Mouse (Mus musculus) heart, postnatal 0 days (tissue): Measurements from ENCODE around the gene Mat2a. TPM values are rescaled to one million over a fixed set of nuclear protein-coding genes. Genes with fewer than 3 reads are reported as not detected.

ENCODE experiments used
- ATAC-seq: fragments of 200-750 bp; cut with Nextera tagmentation; 2 replicates; pipeline ENCODE4 v1.8.0; 2017; ENCODE audit warnings: low read depth, moderate number of reproducible peaks, moderate library complexity; ENCODE audit not compliant: insufficient read depth
- DNase-seq: peaks from one replicate; pipeline ENCODE4 v3.0.0-alpha.2; 2016; ENCODE audit warnings: low spot score
- H3K27ac ChIP-seq: fragments of 300-500 bp; sonication (generic); 2 replicates; pipeline ENCODE4 v1.5.1; 2014; ENCODE audit warnings: low read depth, mild to moderate bottlenecking
- H3K27me3 ChIP-seq: fragments of 300-500 bp; sonication (generic); 2 replicates; pipeline ENCODE4 v1.6.1; 2014; ENCODE audit warnings: low read length, mixed read lengths; ENCODE audit not compliant: control insufficient read depth, insufficient read depth
- H3K36me3 ChIP-seq: fragments of 300-500 bp; sonication (generic); replicated peaks from 2 replicates; pipeline ENCODE4 v1.6.1; 2014; ENCODE audit warnings: low read length, mixed read lengths; ENCODE audit not compliant: control insufficient read depth, insufficient read depth
- H3K4me1 ChIP-seq: fragments of 300-500 bp; sonication (generic); 2 replicates; pipeline ENCODE4 v1.6.1; 2014; ENCODE audit warnings: antibody characterized with exemption; ENCODE audit not compliant: control insufficient read depth, insufficient read depth
- H3K4me2 ChIP-seq: fragments of 300-500 bp; sonication (generic); 2 replicates; pipeline ENCODE4 v1.6.1; 2014; ENCODE audit warnings: low read depth, mild to moderate bottlenecking, low read length, moderate library complexity
- H3K4me3 ChIP-seq: fragments of 300-500 bp; sonication (generic); 2 replicates; pipeline ENCODE4 v1.5.1; 2014; ENCODE audit warnings: low read depth, low read length
- H3K9ac ChIP-seq: fragments of 300-500 bp; sonication (generic); replicated peaks from 2 replicates; pipeline ENCODE4 v1.6.1; 2014; ENCODE audit warnings: low read depth, low read length, mixed read lengths
- H3K9me3 ChIP-seq: fragments of 300-500 bp; sonication (generic); replicated peaks from 2 replicates; pipeline ENCODE4 v1.6.1; 2016; ENCODE audit warnings: low read length; ENCODE audit not compliant: control insufficient read depth
- CTCF ChIP-seq: IDR thresholded peaks from 2 replicates; pipeline ENCODE4 v1.5.1; 2016; ENCODE audit warnings: antibody characterized with exemption, control low read depth, low read depth
- EP300 ChIP-seq: IDR thresholded peaks from 2 replicates; pipeline ENCODE4 v1.6.1; 2016; ENCODE audit warnings: antibody characterized with exemption, low read depth
- WGBS: fragments of 180-500 bp; shearing (Covaris S2); extraction: QIAGEN DNeasy Blood & Tissue Kit; methylation state at CpG from one replicate; pipeline ENCODE4 v1.1.7; 2014; 5-methylcytosine and 5-hydroxymethylcytosine counted together
- polyA plus RNA-seq: library from polyadenylated mRNA; unstranded; fragments of >200 nt; fragmentation: Nextera tagmentation; extraction: Ambion mirVana; gene quantifications from 2 replicates; pipeline ENCODE4 v1.2.1, GENCODE M21; 2015
- total RNA-seq: library from RNA; depleted of rRNA; stranded (reverse); fragments of >200 nt; gene quantifications from 2 replicates; pipeline ENCODE4 v1.2.3, GENCODE M21; 2014; ENCODE audit warnings: low replicate concordance

Gene Mat2a
- total and polyA plus RNA-seq, 2 experiments from 2014 or later, result 111 to 229 TPM

GRCm38 (mm10) chr6:72430989-72431921 lies 8.1 kb downstream of the Mat2a start:
- no peaks in the 10 kb centered on the region for H3K27me3 ChIP-seq
- WGBS, result 32% methylated on average over 5 of the region's 5 CpGs
- H3K36me3 ChIP-seq, result peaks cover 86% of the 10 kb centered on the region
- no peak overlapping the region for H3K9ac ChIP-seq
- H3K27ac ChIP-seq, result peak overlapping the region; percentile 8; the same call in 1 of the 2 replicates
- DNase-seq (no peak), ATAC-seq (no peak)
- no peaks in the 10 kb centered on the region for H3K9me3 ChIP-seq
- H3K4me1 ChIP-seq, result no peaks in the 10 kb centered on the region
- no peak overlapping the region for H3K4me3 ChIP-seq
- no peak overlapping the region for H3K4me2 ChIP-seq
- no peak for TF ChIP-seq CTCF
- TF ChIP-seq EP300, result no peak

GRCm38 (mm10) chr6:72429061-72429842 lies 10.1 kb downstream of the Mat2a start:
- no peaks in the 10 kb centered on the region for H3K4me1 ChIP-seq
- no peak overlapping the region for H3K4me3 ChIP-seq
- no peak overlapping the region for H3K4me2 ChIP-seq
- no peak for DNase-seq
- H3K27me3 ChIP-seq, result no peaks in the 10 kb centered on the region
- H3K9me3 ChIP-seq, result peaks cover 5% of the 10 kb centered on the region; the same call in 1 of the 2 replicates
- H3K9ac ChIP-seq, result no peak overlapping the region
- 82% methylated on average over 21 of the region's 21 CpGs for WGBS
- ATAC-seq, result no peak
- no peak for TF ChIP-seq CTCF
- TF ChIP-seq EP300, result no peak
- no peak overlapping the region for H3K27ac ChIP-seq
- peaks cover 86% of the 10 kb centered on the region for H3K36me3 ChIP-seq

- no peak overlapping the region for H3K9ac ChIP-seq
- TF ChIP-seq EP300 (no peak), CTCF (peak; percentile 82)
- ATAC-seq, result peak; percentile 71
- H3K4me3 ChIP-seq, result no peak overlapping the region
- H3K36me3 ChIP-seq, result peaks cover 86% of the 10 kb centered on the region
- WGBS, result 40% methylated on average over 8 of the region's 8 CpGs
- DNase-seq, result peak; percentile 71
- H3K27me3 ChIP-seq, result no peaks in the 10 kb centered on the region
- H3K9me3 ChIP-seq, result peaks cover 5% of the 10 kb centered on the region; the same call in 1 of the 2 replicates
- H3K4me2 ChIP-seq, result no peak overlapping the region
- H3K27ac ChIP-seq, result no peak overlapping the region
- H3K4me1 ChIP-seq, result no peaks in the 10 kb centered on the region
Measured at GRCm38 (mm10) chr6:72428036-72428435, 11.3 kb downstream of the Mat2a start.

DNA sequence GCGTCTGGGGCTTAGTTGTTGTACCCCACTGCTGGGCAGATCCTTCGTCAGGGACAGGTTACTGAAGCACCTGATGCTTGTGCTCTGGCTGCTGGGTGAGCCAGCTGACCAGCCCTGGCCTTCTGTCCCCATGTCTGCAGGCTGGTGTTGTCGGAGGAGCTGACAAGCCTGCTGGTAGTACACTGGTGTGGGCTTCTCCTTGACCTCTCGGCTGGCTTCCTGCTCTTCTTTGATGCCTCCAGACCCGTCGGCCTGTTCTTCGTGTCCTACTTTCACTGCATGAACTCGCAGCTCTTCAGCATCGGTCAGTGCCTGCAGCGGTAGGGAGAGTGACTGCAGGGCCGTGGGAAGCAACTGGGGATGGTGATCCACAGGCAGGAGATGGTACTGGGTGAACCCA lies 13.7 kb downstream of the Mat2a start:
- H3K27ac ChIP-seq, result no peak overlapping the region
- TF ChIP-seq CTCF (no peak), EP300 (no peak)
- WGBS, result 89% methylated on average over 11 of the region's 11 CpGs
- H3K9ac ChIP-seq, result no peak overlapping the region
- ATAC-seq, result no peak
- H3K36me3 ChIP-seq, result peaks cover 87% of the 10 kb centered on the region
- H3K9me3 ChIP-seq, result peaks cover 5% of the 10 kb centered on the region; the same call in 1 of the 2 replicates
- H3K4me3 ChIP-seq, result no peak overlapping the region
- no peak overlapping the region for H3K4me2 ChIP-seq
- no peak for DNase-seq
- H3K27me3 ChIP-seq, result no peaks in the 10 kb centered on the region
- H3K4me1 ChIP-seq, result no peaks in the 10 kb centered on the region

GRCm38 (mm10) chr6:72420901-72421300 lies 18.5 kb downstream of the Mat2a start:
- H3K36me3 ChIP-seq, result peaks cover 76% of the 10 kb centered on the region
- H3K4me2 ChIP-seq, result no peak overlapping the region
- no peak overlapping the region for H3K4me3 ChIP-seq
- H3K27me3 ChIP-seq, result no peaks in the 10 kb centered on the region
- DNase-seq (no peak), ATAC-seq (no peak)
- H3K27ac ChIP-seq, result no peak overlapping the region
- TF ChIP-seq EP300 (no peak), CTCF (no peak)
- WGBS, result 93% methylated on average over 10 of the region's 10 CpGs
- H3K9me3 ChIP-seq, result peaks cover 5% of the 10 kb centered on the region; the same call in 1 of the 2 replicates
- no peaks in the 10 kb centered on the region for H3K4me1 ChIP-seq
- H3K9ac ChIP-seq, result no peak overlapping the region
